Mouse (Mus musculus) hindbrain, postnatal 0 days (tissue): Measurements from ENCODE around the gene Kcnn1. TPM values are rescaled to one million over a fixed set of nuclear protein-coding genes. Genes with fewer than 3 reads are reported as not detected.

ENCODE experiments used
- ATAC-seq: fragments of 200-750 bp; cut with Nextera tagmentation; 2 replicates; pipeline ENCODE4 v1.8.0; 2017; ENCODE audit warnings: mild to moderate bottlenecking, moderate TSS enrichment, moderate library complexity
- DNase-seq: peaks from one replicate; pipeline ENCODE4 v3.0.0-alpha.2; 2015; ENCODE audit warnings: low spot score
- H3K27ac ChIP-seq: fragments of 300-500 bp; sonication (generic); 2 replicates; pipeline ENCODE4 v1.5.1; 2014; ENCODE audit warnings: mild to moderate bottlenecking
- H3K27me3 ChIP-seq: fragments of 300-500 bp; sonication (generic); 2 replicates; pipeline ENCODE4 v1.6.1; 2014; ENCODE audit warnings: low read length, mixed read lengths; ENCODE audit not compliant: insufficient read depth
- H3K36me3 ChIP-seq: fragments of 300-500 bp; sonication (generic); 2 replicates; pipeline ENCODE4 v1.6.1; 2014; ENCODE audit warnings: low read length, mixed read lengths; ENCODE audit not compliant: insufficient read depth
- H3K4me1 ChIP-seq: fragments of 300-500 bp; sonication (generic); 2 replicates; pipeline ENCODE4 v1.6.1; 2014; ENCODE audit warnings: antibody characterized with exemption, low read length, mixed read lengths; ENCODE audit not compliant: insufficient read depth
- H3K4me2 ChIP-seq: fragments of 300-500 bp; sonication (generic); 2 replicates; pipeline ENCODE4 v1.6.1; 2014; ENCODE audit warnings: low read depth, mild to moderate bottlenecking, low read length, moderate library complexity, mixed read lengths
- H3K4me3 ChIP-seq: fragments of 300-500 bp; sonication (generic); 2 replicates; pipeline ENCODE4 v1.5.1; 2014; ENCODE audit warnings: low read length
- H3K9ac ChIP-seq: fragments of 300-500 bp; sonication (generic); replicated peaks from 2 replicates; pipeline ENCODE4 v1.6.1; 2014; ENCODE audit warnings: mild to moderate bottlenecking, low read length, moderate library complexity, mixed read lengths
- H3K9me3 ChIP-seq: fragments of 300-500 bp; sonication (generic); 2 replicates; pipeline ENCODE4 v1.6.1; 2016; ENCODE audit warnings: low read length, mixed read lengths
- CTCF ChIP-seq: IDR thresholded peaks from 2 replicates; pipeline ENCODE4 v1.5.1; 2016; ENCODE audit warnings: antibody characterized with exemption, control low read depth, low read depth
- WGBS: fragments of 180-500 bp; shearing (Covaris S2); extraction: QIAGEN DNeasy Blood & Tissue Kit; methylation state at CpG from one replicate; pipeline ENCODE4 v1.1.7; 2014; 5-methylcytosine and 5-hydroxymethylcytosine counted together
- polyA plus RNA-seq: library from polyadenylated mRNA; unstranded; fragments of >200 nt; fragmentation: Nextera tagmentation; extraction: Ambion mirVana; gene quantifications from 2 replicates; pipeline ENCODE4 v1.2.1, GENCODE M21; 2015
- total RNA-seq: library from RNA; depleted of rRNA; stranded (reverse); fragments of >200 nt; gene quantifications from 2 replicates; pipeline ENCODE4 v1.2.3, GENCODE M21; 2014

Gene Kcnn1
- total and polyA plus RNA-seq, 2 experiments from 2014 or later: 10.8 to 29.8 TPM

GRCm38 (mm10) chr8:70903582-70903981 lies 40.5 kb upstream of the Kcnn1 start:
- Histone ChIP-seq H3K4me2 (no peak overlapping the region), H3K27me3 (no peaks in the 10 kb centered on the region), H3K9ac (no peak overlapping the region), H3K27ac (no peak overlapping the region), H3K36me3 (no peaks in the 10 kb centered on the region), H3K9me3 (no peaks in the 10 kb centered on the region), H3K4me1 (peaks cover 7% of the 10 kb centered on the region; the same call in 1 of the 2 replicates), H3K4me3 (no peak overlapping the region)
- TF ChIP-seq CTCF: no peak
- ATAC-seq (no peak), DNase-seq (no peak)

- no peak for TF ChIP-seq CTCF
- 42% methylated on average over 4 of the region's 4 CpGs for WGBS
- no peak for ATAC-seq
- H3K27me3 ChIP-seq: no peaks in the 10 kb centered on the region
- no peak for DNase-seq
- no peak overlapping the region for H3K4me3 ChIP-seq
- H3K36me3 ChIP-seq: no peaks in the 10 kb centered on the region
- no peak overlapping the region for H3K4me2 ChIP-seq
- peaks cover 7% of the 10 kb centered on the region; the same call in 1 of the 2 replicates for H3K4me1 ChIP-seq
- no peaks in the 10 kb centered on the region for H3K9me3 ChIP-seq
- no peak overlapping the region for H3K9ac ChIP-seq
- no peak overlapping the region for H3K27ac ChIP-seq
Observed at GRCm38 (mm10) chr8:70903112-70903511, 40.1 kb upstream of the Kcnn1 start.

- no peak for ATAC-seq
- WGBS: 33% methylated on average over 5 of the region's 5 CpGs
- H3K9ac ChIP-seq: no peak overlapping the region
Observed at GRCm38 (mm10) chr8:70902211-70902610, 39.2 kb upstream of the Kcnn1 start.

GRCm38 (mm10) chr8:70900872-70901387 lies 37.9 kb upstream of the Kcnn1 start:
- Histone ChIP-seq H3K9ac (no peak overlapping the region), H3K4me1 (peaks cover 5% of the 10 kb centered on the region; the same call in 1 of the 2 replicates), H3K36me3 (no peaks in the 10 kb centered on the region), H3K4me2 (no peak overlapping the region), H3K27me3 (no peaks in the 10 kb centered on the region), H3K27ac (no peak overlapping the region), H3K9me3 (no peaks in the 10 kb centered on the region), H3K4me3 (no peak overlapping the region)
- ATAC-seq: no peak
- no peak for DNase-seq
- 71% methylated on average over 2 of the region's 2 CpGs for WGBS
- TF ChIP-seq CTCF: no peak

More at GRCm38 (mm10) chr8:70902211-70902610, 39.2 kb upstream of the Kcnn1 start:
- no peaks in the 10 kb centered on the region for H3K9me3 ChIP-seq
- no peaks in the 10 kb centered on the region for H3K36me3 ChIP-seq
- no peak overlapping the region for H3K27ac ChIP-seq
- H3K4me3 ChIP-seq: no peak overlapping the region
- no peaks in the 10 kb centered on the region for H3K27me3 ChIP-seq
- no peak overlapping the region for H3K4me2 ChIP-seq
- H3K4me1 ChIP-seq: peaks cover 7% of the 10 kb centered on the region; the same call in 1 of the 2 replicates
- no peak for TF ChIP-seq CTCF
- DNase-seq: no peak

GRCm38 (mm10) chr8:70899226-70899625 lies 36.2 kb upstream of the Kcnn1 start:
- no peak for ATAC-seq
- DNase-seq: no peak
- TF ChIP-seq CTCF: no peak
- 87% methylated on average over 2 of the region's 2 CpGs for WGBS
- H3K27me3 ChIP-seq: no peaks in the 10 kb centered on the region
- no peak overlapping the region for H3K4me2 ChIP-seq
- H3K9me3 ChIP-seq: no peaks in the 10 kb centered on the region
- peaks cover 11% of the 10 kb centered on the region for H3K36me3 ChIP-seq
- no peak overlapping the region for H3K27ac ChIP-seq
- peaks cover 5% of the 10 kb centered on the region; the same call in 1 of the 2 replicates for H3K4me1 ChIP-seq
- H3K4me3 ChIP-seq: no peak overlapping the region
- no peak overlapping the region for H3K9ac ChIP-seq

GRCm38 (mm10) chr8:70898661-70899198 lies 35.7 kb upstream of the Kcnn1 start:
- Histone ChIP-seq H3K4me2 (no peak overlapping the region; the same call in 1 of the 2 replicates), H3K27ac (peak overlapping the region; percentile 41; the same call in 1 of the 2 replicates), H3K27me3 (no peaks in the 10 kb centered on the region), H3K36me3 (peaks cover 16% of the 10 kb centered on the region), H3K4me3 (no peak overlapping the region), H3K9ac (peak overlapping the region; percentile 88; the same call in 1 of the 2 replicates), H3K4me1 (peaks cover 5% of the 10 kb centered on the region; the same call in 1 of the 2 replicates), H3K9me3 (no peaks in the 10 kb centered on the region)
- DNase-seq (no peak), ATAC-seq (no peak)
- no peak for TF ChIP-seq CTCF
- 65% methylated on average over 2 of the region's 2 CpGs for WGBS

GRCm38 (mm10) chr8:70897681-70898413 lies 34.8 kb upstream of the Kcnn1 start:
- WGBS: 0% methylated on average over 20 of the region's 20 CpGs
- Histone ChIP-seq H3K4me3 (peak overlapping the region; percentile 86), H3K4me2 (peak overlapping the region; percentile 80), H3K4me1 (peaks cover 5% of the 10 kb centered on the region; the same call in 1 of the 2 replicates), H3K36me3 (peaks cover 18% of the 10 kb centered on the region), H3K27me3 (peaks cover 6% of the 10 kb centered on the region), H3K9me3 (no peaks in the 10 kb centered on the region), H3K27ac (peak overlapping the region; percentile 73), H3K9ac (peak overlapping the region; percentile 88)
- TF ChIP-seq CTCF: peak; percentile 96
- DNase-seq (peak; percentile 91), ATAC-seq (peak; percentile 57)
